Mouse (Mus musculus): ENCODE data around the gene Mmgt1.

Mmgt1 gene

GRCm38 (mm10) chrX:56597887-56598640, at the start of gene Mmgt1:
Mmgt1 (minus strand) TSS chrX:56598069.
- DNase-seq (ENCODE audit: low spot score), result peak; percentile 78

- DNase-seq (ENCODE audit: low spot score), result no peak
Observed at GRCm38 (mm10) chrX:56640066-56640465, 42.2 kb upstream of the Mmgt1 start.

- DNase-seq (ENCODE audit: low spot score), result no peak
Observed at GRCm38 (mm10) chrX:56636185-56636584, 38.3 kb upstream of the Mmgt1 start.

- DNase-seq (ENCODE audit: low spot score), result no peak
Observed at GRCm38 (mm10) chrX:56615236-56615635, 17.4 kb upstream of the Mmgt1 start.

- DNase-seq (ENCODE audit: low spot score), result no peak
Observed at GRCm38 (mm10) chrX:56610318-56610694, 12.4 kb upstream of the Mmgt1 start.

GRCm38 (mm10) chrX:56609623-56610317, 11.9 kb upstream of the Mmgt1 start, which contains the start of gene Slc9a6:
Slc9a6 (plus strand) TSS chrX:56609757.
- peak; percentile 47 for DNase-seq (ENCODE audit: low spot score)

GRCm38 (mm10) chrX:56609285-56609622, 11.4 kb upstream of the Mmgt1 start:
- DNase-seq (ENCODE audit: low spot score), result no peak

GRCm38 (mm10) chrX:56607032-56607710, 9.3 kb upstream of the Mmgt1 start:
- DNase-seq (ENCODE audit: low spot score), result no peak

- DNase-seq (ENCODE audit: low spot score), result no peak
Observed at GRCm38 (mm10) chrX:56606536-56606935, 8.7 kb upstream of the Mmgt1 start.

- no peak for DNase-seq (ENCODE audit: low spot score)
Observed at GRCm38 (mm10) chrX:56597219-56597886, 516 bp downstream of the Mmgt1 start.

GRCm38 (mm10) chrX:56578200-56578599, 19.7 kb downstream of the Mmgt1 start:
- no peak for DNase-seq (ENCODE audit: low spot score)

GRCm38 (mm10) chrX:56572465-56572864, 25.4 kb downstream of the Mmgt1 start:
- peak; percentile 7 for DNase-seq (ENCODE audit: low spot score)

- no peak for DNase-seq (ENCODE audit: low spot score)
Observed at GRCm38 (mm10) chrX:56553584-56553983, 44.3 kb downstream of the Mmgt1 start.

GRCm38 (mm10) chrX:56549506-56549905, 48.4 kb downstream of the Mmgt1 start, which contains the start of gene Gm648:
Gm648 (minus strand) TSS chrX:56549606.
- DNase-seq (ENCODE audit: low spot score), result no peak

GRCm38 (mm10) chrX:56537162-56537561, 60.7 kb downstream of the Mmgt1 start:
- DNase-seq (ENCODE audit: low spot score), result no peak

All from urinary bladder, postnatal 25 days (tissue).